Mouse (Mus musculus) embryo, embryonic 11.5 days (tissue): ENCODE results near the gene Mob3a.

Source experiments
- DNase-seq: peaks from one replicate; pipeline ENCODE4 v3.0.0-alpha.2; 2012; ENCODE audit warnings: low read depth, low spot score

Gene Mob3a

GRCm38 (mm10) chr10:80677942-80678436 is 23.8 kb downstream of the Mob3a start, which contains the start of gene Mknk2:
TSS of gene Mknk2 (minus strand) at chr10:80678112.
- no peak for DNase-seq

GRCm38 (mm10) chr10:80677128-80677875 is 24.5 kb downstream of the Mob3a start:
- no peak for DNase-seq

- peak; percentile 100 for DNase-seq
These were observed 25.4 kb downstream of the Mob3a start for GRCm38 (mm10) chr10:80676198-80676928.

GRCm38 (mm10) chr10:80675405-80676197 is 26.2 kb downstream of the Mob3a start:
- no peak for DNase-seq

GRCm38 (mm10) chr10:80674851-80675404 is 26.8 kb downstream of the Mob3a start:
- no peak for DNase-seq

GRCm38 (mm10) chr10:80674161-80674711 is 27.5 kb downstream of the Mob3a start:
- DNase-seq = no peak

- DNase-seq = no peak
These were observed 28.1 kb downstream of the Mob3a start for GRCm38 (mm10) chr10:80673690-80674089.

- DNase-seq = no peak
These were observed 29.7 kb downstream of the Mob3a start for GRCm38 (mm10) chr10:80671936-80672690.

- no peak for DNase-seq
These were observed 30.5 kb downstream of the Mob3a start for GRCm38 (mm10) chr10:80671251-80671650.

- DNase-seq = no peak
These were observed 31.2 kb downstream of the Mob3a start for GRCm38 (mm10) chr10:80670531-80670930.

GRCm38 (mm10) chr10:80669737-80670485 is 31.9 kb downstream of the Mob3a start:
- no peak for DNase-seq

- no peak for DNase-seq
These were observed 32.8 kb downstream of the Mob3a start for GRCm38 (mm10) chr10:80669018-80669417.

GRCm38 (mm10) chr10:80668614-80669013 is 33.2 kb downstream of the Mob3a start:
- no peak for DNase-seq

- DNase-seq = no peak
These were observed 34.9 kb downstream of the Mob3a start for GRCm38 (mm10) chr10:80666837-80667412.

GRCm38 (mm10) chr10:80665981-80666733 is 35.6 kb downstream of the Mob3a start:
- DNase-seq = no peak

GRCm38 (mm10) chr10:80665459-80665858 is 36.3 kb downstream of the Mob3a start:
- DNase-seq = no peak

- no peak for DNase-seq
These were observed 36.8 kb downstream of the Mob3a start for GRCm38 (mm10) chr10:80665016-80665380.

GRCm38 (mm10) chr10:80664197-80665015 is 37.4 kb downstream of the Mob3a start:
- no peak for DNase-seq
